Mouse (Mus musculus): ENCODE results near the gene Eef1a2. TPM values are rescaled to one million over a fixed set of nuclear protein-coding genes. Genes with fewer than 3 reads are reported as not detected.

Gene Eef1a2
- total and polyA plus RNA-seq, 3 experiments = 1,031 to 1,646 (median 1,434) TPM

DNA sequence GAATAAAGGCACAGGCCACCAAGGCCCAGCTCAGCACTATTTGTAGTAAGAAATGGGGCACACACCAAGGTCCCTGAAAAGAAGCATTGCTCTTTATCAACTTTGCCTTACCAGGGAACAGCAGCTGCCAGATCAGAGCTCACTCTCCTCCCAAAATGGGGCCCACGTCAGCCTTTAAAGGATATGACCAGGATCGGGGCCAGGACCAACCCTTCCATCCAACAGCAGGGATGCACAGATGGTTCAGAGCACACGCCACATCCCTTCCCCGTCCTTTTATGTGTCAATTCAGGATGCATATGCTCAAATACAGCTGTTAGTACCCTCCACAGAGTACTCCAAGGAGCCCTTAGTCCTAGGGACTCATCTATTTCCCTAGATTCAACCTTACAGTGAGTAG is 26.6 kb downstream of the Eef1a2 start:
- WGBS = 61% methylated on average over 4 of the region's 4 CpGs
- Histone ChIP-seq H3K4me3 (no peak overlapping the region), H3K27me3 (ENCODE audit: control insufficient read depth, insufficient read depth, low read length) (peaks cover 6% of the 10 kb centered on the region), H3K36me3 (ENCODE audit: control insufficient read depth, insufficient read depth, low read length) (no peaks in the 10 kb centered on the region), H3K27ac (no peak overlapping the region), H3K79me2 (replicated peaks; ENCODE audit: control insufficient read depth, insufficient read depth, low read length) (no peaks in the 10 kb centered on the region), H3K4me1 (ENCODE audit: control insufficient read depth, insufficient read depth, low read length) (no peaks in the 10 kb centered on the region), H3K9ac (ENCODE audit: low read depth, low read length) (no peak overlapping the region)
- intact Hi-C loops (cut with DNase I) = no loop called here
- no peak for TF ChIP-seq EP300 (IDR thresholded peaks at IDR 0.05; ENCODE audit: insufficient read depth, low read depth, low read length)
- TF ChIP-seq POLR2A (IDR thresholded peaks at IDR 0.05; ENCODE audit: insufficient read depth, low read depth, low read length) = no peak
- TF ChIP-seq CTCF (IDR thresholded peaks at IDR 0.05) = no peak
- DNase-seq = no peak

DNA sequence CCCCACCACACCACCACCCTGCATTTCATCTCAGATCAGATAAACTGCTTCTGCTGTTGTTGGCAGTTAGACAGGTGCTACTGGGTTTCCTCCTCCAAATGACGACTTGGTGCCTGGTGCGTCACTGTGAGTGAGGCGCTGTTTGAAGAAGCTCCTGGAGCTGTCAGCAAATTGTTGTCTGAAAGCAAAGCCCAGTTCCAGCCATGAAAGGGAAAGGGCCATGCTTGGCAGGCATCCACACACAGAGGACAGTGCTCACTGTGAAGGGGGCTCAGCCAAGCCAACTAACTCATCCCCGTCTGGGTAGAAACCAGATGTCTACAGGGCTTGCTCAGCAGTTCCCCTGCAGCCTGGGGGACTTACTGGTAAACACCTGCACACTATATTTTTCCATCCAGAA is 27.9 kb downstream of the Eef1a2 start:
- Histone ChIP-seq H3K27me3 (ENCODE audit: control insufficient read depth, insufficient read depth, low read length) (no peaks in the 10 kb centered on the region; the same call in 1 of the 2 replicates), H3K36me3 (ENCODE audit: control insufficient read depth, insufficient read depth, low read length) (no peaks in the 10 kb centered on the region), H3K27ac (no peak overlapping the region), H3K9ac (ENCODE audit: low read depth, low read length) (no peak overlapping the region), H3K4me3 (no peak overlapping the region), H3K79me2 (replicated peaks; ENCODE audit: control insufficient read depth, insufficient read depth, low read length) (no peaks in the 10 kb centered on the region), H3K4me1 (ENCODE audit: control insufficient read depth, insufficient read depth, low read length) (no peaks in the 10 kb centered on the region)
- intact Hi-C loops (cut with DNase I) = no loop called here
- 51% methylated on average over 4 of the region's 4 CpGs for WGBS
- TF ChIP-seq POLR2A (IDR thresholded peaks at IDR 0.05; ENCODE audit: insufficient read depth, low read depth, low read length) = no peak
- no peak for TF ChIP-seq CTCF (IDR thresholded peaks at IDR 0.05)
- TF ChIP-seq EP300 (IDR thresholded peaks at IDR 0.05; ENCODE audit: insufficient read depth, low read depth, low read length) = no peak
- DNase-seq = no peak

DNA sequence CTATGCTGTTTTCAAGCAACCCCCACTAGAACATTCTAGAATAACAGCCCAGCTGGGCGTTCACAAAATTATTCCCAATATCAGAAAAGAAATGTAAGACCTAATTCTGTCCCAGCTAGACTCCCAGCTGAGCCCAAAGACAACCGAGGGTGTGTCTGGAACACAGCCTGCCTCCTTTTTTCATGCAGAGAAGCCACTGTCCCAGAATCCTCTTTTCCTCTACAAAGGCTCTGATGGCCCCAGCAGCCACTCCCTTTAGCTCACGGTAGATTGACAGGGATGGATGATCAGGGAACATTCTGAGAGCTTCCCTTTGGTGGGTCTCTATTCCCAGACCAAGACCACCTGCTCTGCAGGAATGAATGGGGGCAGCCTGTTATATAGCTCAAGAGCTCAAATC is 29.0 kb downstream of the Eef1a2 start:
- Histone ChIP-seq H3K27me3 (ENCODE audit: control insufficient read depth, insufficient read depth, low read length) (no peaks in the 10 kb centered on the region), H3K4me3 (no peak overlapping the region), H3K36me3 (ENCODE audit: control insufficient read depth, insufficient read depth, low read length) (no peaks in the 10 kb centered on the region), H3K9ac (ENCODE audit: low read depth, low read length) (no peak overlapping the region), H3K79me2 (replicated peaks; ENCODE audit: control insufficient read depth, insufficient read depth, low read length) (no peaks in the 10 kb centered on the region), H3K4me1 (ENCODE audit: control insufficient read depth, insufficient read depth, low read length) (no peaks in the 10 kb centered on the region), H3K27ac (no peak overlapping the region)
- no peak for DNase-seq
- WGBS = 31% methylated on average over 3 of the region's 3 CpGs
- TF ChIP-seq POLR2A (IDR thresholded peaks at IDR 0.05; ENCODE audit: insufficient read depth, low read depth, low read length) (no peak), CTCF (IDR thresholded peaks at IDR 0.05) (no peak), EP300 (IDR thresholded peaks at IDR 0.05; ENCODE audit: insufficient read depth, low read depth, low read length) (no peak)
- intact Hi-C loops (cut with DNase I) = no loop called here

GRCm38 (mm10) chr2:181125726-181126455 is 30.9 kb downstream of the Eef1a2 start:
- Histone ChIP-seq H3K36me3 (ENCODE audit: control insufficient read depth, insufficient read depth, low read length) (no peaks in the 10 kb centered on the region), H3K27me3 (ENCODE audit: control insufficient read depth, insufficient read depth, low read length) (no peaks in the 10 kb centered on the region), H3K4me3 (no peak overlapping the region), H3K4me1 (ENCODE audit: control insufficient read depth, insufficient read depth, low read length) (no peaks in the 10 kb centered on the region), H3K9ac (ENCODE audit: low read depth, low read length) (no peak overlapping the region), H3K79me2 (replicated peaks; ENCODE audit: control insufficient read depth, insufficient read depth, low read length) (no peaks in the 10 kb centered on the region), H3K27ac (no peak overlapping the region)
- DNase-seq = no peak
- WGBS = 32% methylated on average over 7 of the region's 7 CpGs
- TF ChIP-seq EP300 (IDR thresholded peaks at IDR 0.05; ENCODE audit: insufficient read depth, low read depth, low read length) = no peak
- TF ChIP-seq CTCF (IDR thresholded peaks at IDR 0.05) = no peak
- TF ChIP-seq POLR2A (IDR thresholded peaks at IDR 0.05; ENCODE audit: insufficient read depth, low read depth, low read length) = no peak
- intact Hi-C loops (cut with DNase I) = no loop called here

GRCm38 (mm10) chr2:181122642-181123041 is 34.2 kb downstream of the Eef1a2 start:
- H3K27me3 ChIP-seq (ENCODE audit: control insufficient read depth, insufficient read depth, low read length) = peaks cover 2% of the 10 kb centered on the region; the same call in 1 of the 2 replicates
- DNase-seq = no peak
- no peaks in the 10 kb centered on the region for H3K79me2 ChIP-seq (replicated peaks; ENCODE audit: control insufficient read depth, insufficient read depth, low read length)
- intact Hi-C loops (cut with DNase I) = no loop called here
- H3K27ac ChIP-seq = no peak overlapping the region
- no peaks in the 10 kb centered on the region for H3K4me1 ChIP-seq (ENCODE audit: control insufficient read depth, insufficient read depth, low read length)
- TF ChIP-seq CTCF (IDR thresholded peaks at IDR 0.05) = no peak
- TF ChIP-seq EP300 (IDR thresholded peaks at IDR 0.05; ENCODE audit: insufficient read depth, low read depth, low read length) = no peak
- no peak for TF ChIP-seq POLR2A (IDR thresholded peaks at IDR 0.05; ENCODE audit: insufficient read depth, low read depth, low read length)
- no peak overlapping the region for H3K4me3 ChIP-seq
- no peaks in the 10 kb centered on the region for H3K36me3 ChIP-seq (ENCODE audit: control insufficient read depth, insufficient read depth, low read length)
- no peak overlapping the region for H3K9ac ChIP-seq (ENCODE audit: low read depth, low read length)

GRCm38 (mm10) chr2:181120922-181121449 is 35.8 kb downstream of the Eef1a2 start:
- Histone ChIP-seq H3K79me2 (replicated peaks; ENCODE audit: control insufficient read depth, insufficient read depth, low read length) (no peaks in the 10 kb centered on the region), H3K36me3 (ENCODE audit: control insufficient read depth, insufficient read depth, low read length) (no peaks in the 10 kb centered on the region), H3K4me3 (no peak overlapping the region), H3K27me3 (ENCODE audit: control insufficient read depth, insufficient read depth, low read length) (peaks cover 2% of the 10 kb centered on the region; the same call in 1 of the 2 replicates), H3K9ac (ENCODE audit: low read depth, low read length) (no peak overlapping the region), H3K27ac (no peak overlapping the region), H3K4me1 (ENCODE audit: control insufficient read depth, insufficient read depth, low read length) (no peaks in the 10 kb centered on the region)
- no peak for DNase-seq
- 81% methylated on average over 4 of the region's 4 CpGs for WGBS
- TF ChIP-seq EP300 (IDR thresholded peaks at IDR 0.05; ENCODE audit: insufficient read depth, low read depth, low read length) (no peak), POLR2A (IDR thresholded peaks at IDR 0.05; ENCODE audit: insufficient read depth, low read depth, low read length) (no peak), CTCF (IDR thresholded peaks at IDR 0.05) (no peak)
- intact Hi-C loops (cut with DNase I) = no loop called here

Data from heart, adult 2 months (tissue).